Comparison of ENCODE assay signal across 17 mouse cellular contexts in genomic region chr5:120438469-120438868, GRCm38 (mm10). TPM values are rescaled to one million over a fixed set of nuclear protein-coding genes. Genes with fewer than 3 reads are reported as not detected.
A peak's percentile ranks its signal among the peaks of the same experiment; 100 is the strongest.
DNase-seq lines count a peak whose midpoint lies in the region; ATAC-seq lines count a peak whose summit lies in the region.
"Had no signal": no experiment of that assay in that cellular context is flagged by ENCODE, and none has a peak within 500 bp of the region (broad histone marks: within the 10 kb centered on the region; RNA-seq: fewer than 3 reads in every experiment).

No protein-coding gene starts in this region.

- peak overlapping the region; percentile 79 for H3K27ac ChIP-seq in embryonic facial prominence, embryonic 10.5 days (replicated peaks)
- H3K27ac ChIP-seq in forebrain, embryonic 15.5 days (replicated peaks): no peak overlapping the region
- H3K27ac ChIP-seq in limb, embryonic 13.5 days: no peak overlapping the region
- peak overlapping the region; percentile 57 for H3K27ac ChIP-seq in neural tube, embryonic 11.5 days (ENCODE audit: low read depth, low read length)

- no peak for ATAC-seq in forebrain, embryonic 15.5 days (replicated peaks)
- ATAC-seq in limb, embryonic 13.5 days (ENCODE audit: low FRiP score, low read depth): no peak
- ATAC-seq in neural tube, embryonic 11.5 days (ENCODE audit: insufficient read depth, low FRiP score, low TSS enrichment): no peak

- no peak overlapping the region for H3K4me2 ChIP-seq in forebrain, embryonic 15.5 days (replicated peaks)
- 0 out of 2 replicates have a peak overlapping the region, but pooled peaks have one; percentile 35 for H3K4me2 ChIP-seq in limb, embryonic 13.5 days (replicated peaks)
- peak overlapping the region; percentile 52 for H3K4me2 ChIP-seq in neural tube, embryonic 11.5 days (ENCODE audit: low read depth)
- H3K4me2 ChIP-seq: liver, embryonic 11.5 days had no signal

- peaks cover 94% of the 10 kb centered on the region for H3K27me3 ChIP-seq in embryonic facial prominence, embryonic 10.5 days (replicated peaks; ENCODE audit: low read depth, poor library complexity, severe bottlenecking)
- H3K27me3 ChIP-seq in forebrain, embryonic 15.5 days: peaks cover 66% of the 10 kb centered on the region
- H3K27me3 ChIP-seq in limb, embryonic 13.5 days: peaks cover 96% of the 10 kb centered on the region
- peaks cover 70% of the 10 kb centered on the region for H3K27me3 ChIP-seq in neural tube, embryonic 11.5 days (ENCODE audit: control insufficient read depth, insufficient read depth, low read length)

- H3K36me3 ChIP-seq in embryonic facial prominence, embryonic 10.5 days (replicated peaks): no peaks in the 10 kb centered on the region
- no peaks in the 10 kb centered on the region for H3K36me3 ChIP-seq in forebrain, embryonic 15.5 days
- no peaks in the 10 kb centered on the region for H3K36me3 ChIP-seq in limb, embryonic 13.5 days
- H3K36me3 ChIP-seq in neural tube, embryonic 11.5 days (ENCODE audit: control insufficient read depth, insufficient read depth, low read length): no peaks in the 10 kb centered on the region
- H3K36me3 ChIP-seq: heart, embryonic 12.5 days had no signal

- peaks cover 50% of the 10 kb centered on the region for H3K4me1 ChIP-seq in embryonic facial prominence, embryonic 10.5 days
- H3K4me1 ChIP-seq in forebrain, embryonic 15.5 days: peaks cover 43% of the 10 kb centered on the region
- H3K4me1 ChIP-seq in limb, embryonic 13.5 days: peaks cover 25% of the 10 kb centered on the region
- H3K4me1 ChIP-seq in neural tube, embryonic 11.5 days (ENCODE audit: control insufficient read depth, insufficient read depth, low read length): peaks cover 15% of the 10 kb centered on the region

- peak overlapping the region; percentile 56; the same call in 1 of the 2 replicates for H3K4me3 ChIP-seq in embryonic facial prominence, embryonic 10.5 days
- 0 out of 2 replicates have a peak overlapping the region, but pooled peaks have one; percentile 22 for H3K4me3 ChIP-seq in forebrain, embryonic 15.5 days
- no peak overlapping the region for H3K4me3 ChIP-seq in limb, embryonic 13.5 days
- peak overlapping the region; percentile 40 for H3K4me3 ChIP-seq in neural tube, embryonic 11.5 days (ENCODE audit: low read depth, low read length)
- H3K4me3 ChIP-seq: megakaryocyte, embryonic 14.5 days had no signal

- peak; percentile 34 for DNase-seq in embryonic facial prominence, embryonic 10.5 days (ENCODE audit: low spot score)
- no peak for DNase-seq in neural tube, embryonic 11.5 days (ENCODE audit: low spot score)
- DNase-seq in adrenal gland, postnatal 10 days: no peak
- DNase-seq in urinary bladder, postnatal 36 days (ENCODE audit: low spot score in 2 of 2): no peak
- DNase-seq in right cerebral cortex, postnatal 10 days (ENCODE audit: low spot score in 2 of 2): no peak
- DNase-seq: cerebellum, adult 9-10 months; kidney, adult 9 months; right cerebral cortex, postnatal 25 days had no signal

- WGBS in embryonic facial prominence, embryonic 10.5 days: 2% methylated on average over 13 of the region's 13 CpGs
- 5% methylated on average over 13 of the region's 13 CpGs for WGBS in forebrain, embryonic 15.5 days
- WGBS in limb, embryonic 13.5 days: under 1% methylated on average over 13 of the region's 13 CpGs
- 2% methylated on average over 13 of the region's 13 CpGs for WGBS in neural tube, embryonic 11.5 days

- no peak overlapping the region for H3K9ac ChIP-seq in forebrain, embryonic 15.5 days (replicated peaks)
- H3K9ac ChIP-seq in limb, embryonic 13.5 days: no peak overlapping the region
- H3K9ac ChIP-seq in neural tube, embryonic 11.5 days (ENCODE audit: low read length): peak overlapping the region; percentile 67
- H3K9ac ChIP-seq: heart, embryonic 12.5 days had no signal

- no peaks in the 10 kb centered on the region for H3K9me3 ChIP-seq in embryonic facial prominence, embryonic 10.5 days
- no peaks in the 10 kb centered on the region for H3K9me3 ChIP-seq in forebrain, embryonic 15.5 days
- no peaks in the 10 kb centered on the region for H3K9me3 ChIP-seq in limb, embryonic 13.5 days
- no peaks in the 10 kb centered on the region for H3K9me3 ChIP-seq in neural tube, embryonic 11.5 days (ENCODE audit: control insufficient read depth, low read length)
- H3K9me3 ChIP-seq: heart, embryonic 12.5 days; megakaryocyte, embryonic 14.5 days had no signal

RNA-seq across cellular contexts. Expression of gene Lhx5, which starts 7.0 kb away (rescaled TPM):
- polyA plus RNA-seq in embryonic facial prominence, embryonic 10.5 days (2016; fragmentation: Nextera tagmentation; extraction: Ambion mirVana): 3.1 and 4.7 TPM in 2 replicates
- 6.3 and 7.0 TPM in 2 replicates for polyA plus RNA-seq in forebrain, embryonic 15.5 days (2015; fragmentation: Nextera tagmentation; extraction: Ambion mirVana)
- not detected in 2 replicates for polyA plus RNA-seq in limb, embryonic 13.5 days (2015; fragmentation: Nextera tagmentation; extraction: Ambion mirVana)
- 29.9 and 31.2 TPM in 2 replicates for polyA plus RNA-seq in neural tube, embryonic 11.5 days (2014; fragmentation: Nextera tagmentation; extraction: Ambion mirVana)
- not detected for total RNA-seq in adrenal gland, postnatal 10 days (2021)
- total RNA-seq: gastrocnemius, adult 8-10 months had no signal
- polyA plus RNA-seq: CD4-positive, CD25-positive, alpha-beta regulatory T cell, adult 4 months; lung, embryonic 16.5 days had no signal

RNA-seq across cellular contexts. Expression of gene Sdsl, which starts 34.1 kb away (rescaled TPM):
- 6.2 and 7.1 TPM in 2 replicates for polyA plus RNA-seq in embryonic facial prominence, embryonic 10.5 days (2016; fragmentation: Nextera tagmentation; extraction: Ambion mirVana)
- polyA plus RNA-seq in forebrain, embryonic 15.5 days (2015; fragmentation: Nextera tagmentation; extraction: Ambion mirVana): 2.3 and 2.6 TPM in 2 replicates
- 2.0 and 2.3 TPM in 2 replicates for polyA plus RNA-seq in limb, embryonic 13.5 days (2015; fragmentation: Nextera tagmentation; extraction: Ambion mirVana)
- polyA plus RNA-seq in neural tube, embryonic 11.5 days (2014; fragmentation: Nextera tagmentation; extraction: Ambion mirVana): 5.3 and 5.9 TPM in 2 replicates
- 10 to 100 TPM; 33.5 to 38.3 TPM for total RNA-seq in adrenal gland, postnatal 10 days (2021)
- polyA plus RNA-seq: CD4-positive, CD25-positive, alpha-beta regulatory T cell, adult 4 months had no signal

RNA-seq across cellular contexts. Expression of gene Sds, which starts 37.9 kb away (rescaled TPM):
- polyA plus RNA-seq in embryonic facial prominence, embryonic 10.5 days (2016; fragmentation: Nextera tagmentation; extraction: Ambion mirVana): not detected in 2 replicates
- not detected in 2 replicates for polyA plus RNA-seq in forebrain, embryonic 15.5 days (2015; fragmentation: Nextera tagmentation; extraction: Ambion mirVana)
- not detected in 2 replicates for polyA plus RNA-seq in limb, embryonic 13.5 days (2015; fragmentation: Nextera tagmentation; extraction: Ambion mirVana)
- not detected in 2 replicates for polyA plus RNA-seq in neural tube, embryonic 11.5 days (2014; fragmentation: Nextera tagmentation; extraction: Ambion mirVana)
- total RNA-seq in adrenal gland, postnatal 10 days (2021): 10 to 100 TPM in 1 of 2 experiments, 1 to 10 TPM in 1; 2.5 to 20.1 TPM
- total RNA-seq: left cerebral cortex, postnatal 10 days had no signal
- polyA plus RNA-seq: CD4-positive, CD25-positive, alpha-beta regulatory T cell, adult 4 months; heart, embryonic 12.5 days; liver, embryonic 11.5 days; lung, embryonic 16.5 days had no signal

Comparison
In these comparisons a context has a peak if more than half of its experiments do, and no peak if none do; other contexts are left out.
1. H3K27ac ChIP-seq: peak in embryonic facial prominence, embryonic 10.5 days (single experiment) and neural tube, embryonic 11.5 days (single experiment); none in forebrain, embryonic 15.5 days (single experiment) and limb, embryonic 13.5 days (single experiment).